Mouse (Mus musculus): Measurements from ENCODE around the gene Larp4b.
"Not testable (repeated sequence)": the region's sequence is repeated elsewhere in the genome, so short reads cannot be mapped to it uniquely, and the experiment has no call there.

Larp4b gene

GRCm38 (mm10) chr13:9093316-9094155 lies at the start of gene Larp4b:
Gene Larp4b, plus strand, starts transcription at chr13:9093881.
- ATAC-seq (ENCODE audit: low TSS enrichment) = peak; percentile 99

- ATAC-seq (ENCODE audit: low TSS enrichment) = no peak
These were observed 49.0 kb upstream of the Larp4b start for GRCm38 (mm10) chr13:9044731-9045130.

GRCm38 (mm10) chr13:9052049-9052691 lies 41.5 kb upstream of the Larp4b start:
- ATAC-seq (ENCODE audit: low TSS enrichment) = not testable (repeated sequence)

- no peak for ATAC-seq (ENCODE audit: low TSS enrichment)
These were observed 36.4 kb upstream of the Larp4b start for GRCm38 (mm10) chr13:9057277-9057676.

- no peak for ATAC-seq (ENCODE audit: low TSS enrichment)
These were observed 35.0 kb upstream of the Larp4b start for GRCm38 (mm10) chr13:9058706-9059105.

GRCm38 (mm10) chr13:9061394-9061793 lies 32.3 kb upstream of the Larp4b start:
- no peak for ATAC-seq (ENCODE audit: low TSS enrichment)

GRCm38 (mm10) chr13:9064196-9064595 lies 29.5 kb upstream of the Larp4b start:
- no peak for ATAC-seq (ENCODE audit: low TSS enrichment)

- peak; percentile 98 for ATAC-seq (ENCODE audit: low TSS enrichment)
These were observed 27.6 kb upstream of the Larp4b start for GRCm38 (mm10) chr13:9066107-9066506.

GRCm38 (mm10) chr13:9071008-9071407 lies 22.7 kb upstream of the Larp4b start:
- ATAC-seq (ENCODE audit: low TSS enrichment) = peak; percentile 27; the same call in 1 of the 2 replicates

GRCm38 (mm10) chr13:9073818-9074217 lies 19.9 kb upstream of the Larp4b start:
- no peak for ATAC-seq (ENCODE audit: low TSS enrichment)

- no peak for ATAC-seq (ENCODE audit: low TSS enrichment)
These were observed 17.7 kb upstream of the Larp4b start for GRCm38 (mm10) chr13:9075825-9076592.

- ATAC-seq (ENCODE audit: low TSS enrichment) = no peak
These were observed 11.4 kb upstream of the Larp4b start for GRCm38 (mm10) chr13:9082128-9082883.

GRCm38 (mm10) chr13:9094186-9094980 lies 702 bp downstream of the Larp4b start:
- ATAC-seq (ENCODE audit: low TSS enrichment) = peak; percentile 48

- ATAC-seq (ENCODE audit: low TSS enrichment) = no peak
These were observed 5.6 kb downstream of the Larp4b start for GRCm38 (mm10) chr13:9099289-9099688.

- no peak for ATAC-seq (ENCODE audit: low TSS enrichment)
These were observed 6.8 kb downstream of the Larp4b start for GRCm38 (mm10) chr13:9100517-9100916.

- no peak for ATAC-seq (ENCODE audit: low TSS enrichment)
These were observed 12.6 kb downstream of the Larp4b start for GRCm38 (mm10) chr13:9106246-9106645.

- no peak for ATAC-seq (ENCODE audit: low TSS enrichment)
These were observed 13.5 kb downstream of the Larp4b start for GRCm38 (mm10) chr13:9106992-9107858.

GRCm38 (mm10) chr13:9113735-9114134 lies 20.1 kb downstream of the Larp4b start:
- no peak for ATAC-seq (ENCODE audit: low TSS enrichment)

- no peak for ATAC-seq (ENCODE audit: low TSS enrichment)
These were observed 27.3 kb downstream of the Larp4b start for GRCm38 (mm10) chr13:9120835-9121542.

Measured in frontal cortex, adult (tissue).